In genomic region chrX:19084435-19084834, GRCm38 (mm10) we compare ENCODE assay signal across 27 mouse cellular contexts.
"Had no signal": no experiment of that assay in that cellular context is flagged by ENCODE, and none has a peak within 500 bp of the region (broad histone marks: within the 10 kb centered on the region; RNA-seq: fewer than 3 reads in every experiment).

No protein-coding gene starts in this region.

- H3K36me3 ChIP-seq: embryonic facial prominence, embryonic 10.5 days; embryonic facial prominence, embryonic 12.5 days; embryonic facial prominence, embryonic 13.5 days; embryonic facial prominence, embryonic 15.5 days; forebrain, embryonic 10.5 days; forebrain, embryonic 12.5 days; forebrain, embryonic 15.5 days had no signal

- H3K27ac ChIP-seq: embryonic facial prominence, embryonic 10.5 days; embryonic facial prominence, embryonic 12.5 days; embryonic facial prominence, embryonic 13.5 days; embryonic facial prominence, embryonic 15.5 days; forebrain, embryonic 10.5 days; forebrain, embryonic 12.5 days; forebrain, embryonic 13.5 days; forebrain, embryonic 15.5 days; gastrocnemius, adult 2 months; heart, adult 2 months had no signal

- H3K9ac ChIP-seq: embryonic facial prominence, embryonic 12.5 days; embryonic facial prominence, embryonic 13.5 days; embryonic facial prominence, embryonic 15.5 days; forebrain, embryonic 12.5 days; forebrain, embryonic 13.5 days; forebrain, embryonic 15.5 days; forebrain, postnatal 0 days had no signal

- H3K9me3 ChIP-seq: embryonic facial prominence, embryonic 10.5 days; embryonic facial prominence, embryonic 12.5 days; embryonic facial prominence, embryonic 13.5 days; embryonic facial prominence, embryonic 15.5 days; forebrain, embryonic 10.5 days; forebrain, embryonic 12.5 days; forebrain, embryonic 13.5 days; forebrain, embryonic 15.5 days had no signal

- ATAC-seq: forebrain, embryonic 13.5 days; forebrain, embryonic 14.5 days; forebrain, embryonic 15.5 days; forebrain, embryonic 16.5 days; forebrain, postnatal 0 days had no signal

- H3K4me3 ChIP-seq: embryonic facial prominence, embryonic 10.5 days; embryonic facial prominence, embryonic 12.5 days; embryonic facial prominence, embryonic 13.5 days; embryonic facial prominence, embryonic 15.5 days; erythroblast, embryonic 14.5 days; forebrain, embryonic 10.5 days; forebrain, embryonic 12.5 days; forebrain, embryonic 13.5 days; forebrain, embryonic 15.5 days; gastrocnemius, adult 2 months; heart, adult 2 months had no signal

- H3K4me1 ChIP-seq: embryonic facial prominence, embryonic 10.5 days; embryonic facial prominence, embryonic 12.5 days; embryonic facial prominence, embryonic 13.5 days; embryonic facial prominence, embryonic 15.5 days; forebrain, embryonic 10.5 days; forebrain, embryonic 12.5 days; forebrain, embryonic 13.5 days; forebrain, embryonic 15.5 days had no signal

- H3K27me3 ChIP-seq: embryonic facial prominence, embryonic 12.5 days; embryonic facial prominence, embryonic 13.5 days; embryonic facial prominence, embryonic 15.5 days; forebrain, embryonic 12.5 days; forebrain, embryonic 13.5 days; forebrain, embryonic 15.5 days had no signal

- H3K4me2 ChIP-seq: embryonic facial prominence, embryonic 12.5 days; embryonic facial prominence, embryonic 13.5 days; embryonic facial prominence, embryonic 15.5 days; forebrain, embryonic 12.5 days; forebrain, embryonic 13.5 days; forebrain, embryonic 15.5 days had no signal

- DNase-seq: cerebellum, adult 9-10 months; cerebellum, adult 9-11 months; cerebellum, postnatal 10 days; cerebellum, postnatal 14 days; cerebellum, postnatal 25 days; cerebellum, postnatal 36 days; embryo, embryonic 11 days; forebrain, postnatal 0 days; gastrocnemius, adult 2 months; gastrocnemius, postnatal 10 days; gastrocnemius, postnatal 14 days; gastrocnemius, postnatal 25 days; gastrocnemius, postnatal 36 days; heart, adult 11 months; heart, adult 18-20 months; heart, adult 2 months had no signal
